Mouse (Mus musculus): ENCODE data around the gene Tcea3. TPM values are rescaled to one million over a fixed set of nuclear protein-coding genes. Genes with fewer than 3 reads are reported as not detected.

Gene Tcea3
- total and polyA plus RNA-seq, 2 experiments from 2014 or later, result 0.66 to 3.1 TPM

DNA sequence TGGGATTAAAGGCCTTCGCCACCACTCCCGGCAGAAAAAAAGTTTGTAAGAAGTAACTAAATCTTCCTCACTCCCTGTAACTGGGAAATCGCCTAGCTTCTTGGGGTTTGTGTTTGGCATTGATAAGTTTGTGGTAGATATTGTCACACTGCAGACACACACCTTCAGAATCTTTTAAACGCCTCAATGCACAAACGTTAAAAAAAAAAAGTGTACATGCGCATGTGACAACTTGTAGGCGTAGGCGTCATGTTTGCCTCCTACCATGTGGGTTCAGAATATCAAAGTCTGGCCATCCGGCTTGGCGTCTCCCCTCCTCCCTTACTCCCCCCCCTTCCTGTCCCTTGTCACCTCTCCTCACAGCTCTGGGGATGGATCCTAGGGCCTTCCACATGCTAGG, 9.2 kb downstream of the Tcea3 start:
- no peak overlapping the region for H3K27ac ChIP-seq (ENCODE audit: low read depth, low read length)
- H3K27me3 ChIP-seq (ENCODE audit: insufficient read depth, low read length), result no peaks in the 10 kb centered on the region
- no peaks in the 10 kb centered on the region for H3K4me1 ChIP-seq (ENCODE audit: insufficient read depth, low read length)
- DNase-seq (ENCODE audit: low spot score) (no peak), ATAC-seq (ENCODE audit: low FRiP score) (no peak)
- no peaks in the 10 kb centered on the region for H3K36me3 ChIP-seq (ENCODE audit: insufficient read depth, low read length)
- no peaks in the 10 kb centered on the region for H3K9me3 ChIP-seq (ENCODE audit: low read length)
- H3K4me3 ChIP-seq (ENCODE audit: low read depth, low read length), result no peak overlapping the region
- H3K4me2 ChIP-seq (ENCODE audit: low read depth, low read length, poor library complexity, severe bottlenecking), result no peak overlapping the region
- TF ChIP-seq CTCF (IDR thresholded peaks at IDR 0.05), result no peak
- no peak overlapping the region for H3K9ac ChIP-seq (replicated peaks; ENCODE audit: low read length, poor library complexity, severe bottlenecking)
- WGBS, result 83% methylated on average over 10 of the region's 10 CpGs

DNA sequence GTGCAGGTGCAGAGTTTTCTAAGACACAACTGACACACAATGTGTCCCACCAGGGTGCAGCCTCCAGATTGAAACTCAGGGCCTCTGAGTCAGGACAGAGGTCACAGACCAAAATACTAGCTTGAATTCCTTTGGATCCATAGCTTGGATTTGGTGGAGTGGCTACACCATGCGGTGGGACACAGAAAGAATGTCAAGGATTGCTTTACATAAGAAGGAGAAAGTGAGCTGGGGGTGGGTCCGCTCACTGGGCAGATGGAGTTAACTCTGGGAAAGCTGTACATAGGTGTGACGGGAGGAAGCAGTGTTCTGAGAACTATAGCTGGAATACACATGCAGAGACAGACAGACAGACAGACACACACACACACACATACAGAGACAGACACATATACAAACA, 12.4 kb downstream of the Tcea3 start:
- Histone ChIP-seq H3K36me3 (ENCODE audit: insufficient read depth, low read length) (no peaks in the 10 kb centered on the region), H3K9me3 (ENCODE audit: low read length) (no peaks in the 10 kb centered on the region), H3K27me3 (ENCODE audit: insufficient read depth, low read length) (no peaks in the 10 kb centered on the region), H3K27ac (ENCODE audit: low read depth, low read length) (no peak overlapping the region), H3K9ac (replicated peaks; ENCODE audit: low read length, poor library complexity, severe bottlenecking) (no peak overlapping the region), H3K4me2 (ENCODE audit: low read depth, low read length, poor library complexity, severe bottlenecking) (no peak overlapping the region), H3K4me1 (ENCODE audit: insufficient read depth, low read length) (no peaks in the 10 kb centered on the region), H3K4me3 (ENCODE audit: low read depth, low read length) (no peak overlapping the region)
- ATAC-seq (ENCODE audit: low FRiP score) (no peak), DNase-seq (ENCODE audit: low spot score) (no peak)
- 60% methylated on average over 3 of the region's 3 CpGs for WGBS
- no peak for TF ChIP-seq CTCF (IDR thresholded peaks at IDR 0.05)

DNA sequence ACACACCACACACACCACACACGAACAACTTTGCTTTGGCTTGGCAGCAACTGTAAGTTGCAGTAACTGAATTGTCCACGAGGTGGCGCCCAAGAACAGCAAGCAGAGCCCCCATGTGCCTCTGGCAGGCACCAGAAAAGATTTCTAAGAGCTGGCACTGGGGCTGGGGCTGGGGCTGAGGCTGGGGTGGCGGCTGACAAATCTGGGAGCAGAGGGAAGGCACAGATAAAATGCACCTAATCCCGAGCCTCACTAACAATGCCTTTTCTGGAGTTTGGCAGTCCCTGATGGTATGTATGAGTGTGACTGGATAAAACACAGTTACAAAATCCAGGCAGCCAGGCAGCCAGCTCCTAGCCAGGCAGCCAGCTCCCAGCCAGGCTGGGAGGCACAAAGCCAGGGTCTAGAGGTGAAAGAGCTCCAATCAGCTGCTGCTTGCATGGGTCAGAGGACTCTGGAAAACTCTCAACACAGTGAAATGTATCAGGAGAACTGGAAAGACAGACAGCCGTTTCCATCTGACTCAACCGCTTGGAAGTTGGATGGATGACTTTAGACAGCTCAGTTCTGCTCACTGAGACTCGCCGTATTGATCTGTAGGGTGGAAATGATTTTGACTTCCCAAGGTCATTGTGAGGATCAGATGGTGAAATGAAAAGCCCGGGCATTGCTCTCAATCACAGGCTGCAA, 13.1 kb downstream of the Tcea3 start:
- H3K9ac ChIP-seq (replicated peaks; ENCODE audit: low read length, poor library complexity, severe bottlenecking), result no peak overlapping the region
- no peak overlapping the region for H3K4me3 ChIP-seq (ENCODE audit: low read depth, low read length)
- 0 out of 2 replicates have a peak, but pooled peaks have one; percentile 23 for ATAC-seq (ENCODE audit: low FRiP score)
- H3K27me3 ChIP-seq (ENCODE audit: insufficient read depth, low read length), result no peaks in the 10 kb centered on the region
- peak; percentile 94 for TF ChIP-seq CTCF (IDR thresholded peaks at IDR 0.05)
- 42% methylated on average over 10 of the region's 10 CpGs for WGBS
- H3K4me1 ChIP-seq (ENCODE audit: insufficient read depth, low read length), result no peaks in the 10 kb centered on the region
- peak; percentile 83 for DNase-seq (ENCODE audit: low spot score)
- H3K27ac ChIP-seq (ENCODE audit: low read depth, low read length), result peak overlapping the region; percentile 19; the same call in 1 of the 2 replicates
- H3K4me2 ChIP-seq (ENCODE audit: low read depth, low read length, poor library complexity, severe bottlenecking), result no peak overlapping the region
- no peaks in the 10 kb centered on the region for H3K36me3 ChIP-seq (ENCODE audit: insufficient read depth, low read length)
- no peaks in the 10 kb centered on the region for H3K9me3 ChIP-seq (ENCODE audit: low read length)

DNA sequence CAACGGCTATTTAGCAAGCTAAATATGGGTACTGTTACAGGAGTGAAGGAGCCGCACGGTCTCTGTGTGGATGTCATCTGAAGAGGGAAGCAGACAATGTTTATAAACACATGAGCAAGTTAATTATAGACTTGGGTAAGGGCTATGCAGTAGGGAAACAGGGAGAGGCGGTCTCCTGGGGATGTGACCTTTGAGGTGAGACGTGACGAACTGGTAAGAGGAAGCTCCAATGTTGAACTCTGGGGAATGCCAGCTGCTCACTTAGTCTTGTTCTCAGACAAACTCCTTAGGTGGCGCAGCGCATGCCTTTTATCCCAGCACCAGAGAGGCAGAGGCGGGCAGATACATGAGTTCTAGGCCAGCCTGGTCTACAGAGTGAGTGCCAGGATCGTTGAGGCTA, 14.4 kb downstream of the Tcea3 start:
- no peak for TF ChIP-seq CTCF (IDR thresholded peaks at IDR 0.05)
- H3K9ac ChIP-seq (replicated peaks; ENCODE audit: low read length, poor library complexity, severe bottlenecking), result no peak overlapping the region
- no peak overlapping the region for H3K27ac ChIP-seq (ENCODE audit: low read depth, low read length)
- ATAC-seq (ENCODE audit: low FRiP score), result no peak
- H3K36me3 ChIP-seq (ENCODE audit: insufficient read depth, low read length), result no peaks in the 10 kb centered on the region
- H3K4me3 ChIP-seq (ENCODE audit: low read depth, low read length), result no peak overlapping the region
- no peak overlapping the region for H3K4me2 ChIP-seq (ENCODE audit: low read depth, low read length, poor library complexity, severe bottlenecking)
- no peaks in the 10 kb centered on the region for H3K4me1 ChIP-seq (ENCODE audit: insufficient read depth, low read length)
- H3K27me3 ChIP-seq (ENCODE audit: insufficient read depth, low read length), result no peaks in the 10 kb centered on the region
- no peaks in the 10 kb centered on the region for H3K9me3 ChIP-seq (ENCODE audit: low read length)
- no peak for DNase-seq (ENCODE audit: low spot score)
- 78% methylated on average over 10 of the region's 10 CpGs for WGBS

DNA sequence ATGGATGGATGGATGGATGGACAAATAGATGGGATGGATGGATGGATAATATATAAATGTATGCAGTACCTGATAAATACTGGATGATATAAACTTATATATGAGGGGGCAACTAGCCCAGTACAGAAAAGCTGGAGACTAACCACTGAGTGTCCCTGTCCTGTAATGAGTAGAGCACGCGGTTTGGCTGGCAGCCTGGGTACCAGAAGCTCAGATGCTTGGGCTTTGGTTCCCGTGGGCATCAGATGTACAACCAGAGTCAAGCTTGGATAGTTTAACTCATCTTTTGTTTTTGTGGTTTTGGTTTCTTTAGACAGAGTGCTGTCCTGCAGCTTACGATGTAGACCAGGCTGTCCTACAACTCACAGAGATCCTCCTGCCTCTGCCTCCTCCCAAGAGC, 16.0 kb downstream of the Tcea3 start:
- H3K4me2 ChIP-seq (ENCODE audit: low read depth, low read length, poor library complexity, severe bottlenecking), result no peak overlapping the region
- no peak overlapping the region for H3K9ac ChIP-seq (replicated peaks; ENCODE audit: low read length, poor library complexity, severe bottlenecking)
- H3K27me3 ChIP-seq (ENCODE audit: insufficient read depth, low read length), result no peaks in the 10 kb centered on the region
- no peak for TF ChIP-seq CTCF (IDR thresholded peaks at IDR 0.05)
- no peak overlapping the region for H3K4me3 ChIP-seq (ENCODE audit: low read depth, low read length)
- H3K27ac ChIP-seq (ENCODE audit: low read depth, low read length), result no peak overlapping the region
- no peaks in the 10 kb centered on the region for H3K9me3 ChIP-seq (ENCODE audit: low read length)
- DNase-seq (ENCODE audit: low spot score) (no peak), ATAC-seq (ENCODE audit: low FRiP score) (no peak)
- H3K36me3 ChIP-seq (ENCODE audit: insufficient read depth, low read length), result no peaks in the 10 kb centered on the region
- H3K4me1 ChIP-seq (ENCODE audit: insufficient read depth, low read length), result no peaks in the 10 kb centered on the region
- 93% methylated on average over 4 of the region's 4 CpGs for WGBS

DNA sequence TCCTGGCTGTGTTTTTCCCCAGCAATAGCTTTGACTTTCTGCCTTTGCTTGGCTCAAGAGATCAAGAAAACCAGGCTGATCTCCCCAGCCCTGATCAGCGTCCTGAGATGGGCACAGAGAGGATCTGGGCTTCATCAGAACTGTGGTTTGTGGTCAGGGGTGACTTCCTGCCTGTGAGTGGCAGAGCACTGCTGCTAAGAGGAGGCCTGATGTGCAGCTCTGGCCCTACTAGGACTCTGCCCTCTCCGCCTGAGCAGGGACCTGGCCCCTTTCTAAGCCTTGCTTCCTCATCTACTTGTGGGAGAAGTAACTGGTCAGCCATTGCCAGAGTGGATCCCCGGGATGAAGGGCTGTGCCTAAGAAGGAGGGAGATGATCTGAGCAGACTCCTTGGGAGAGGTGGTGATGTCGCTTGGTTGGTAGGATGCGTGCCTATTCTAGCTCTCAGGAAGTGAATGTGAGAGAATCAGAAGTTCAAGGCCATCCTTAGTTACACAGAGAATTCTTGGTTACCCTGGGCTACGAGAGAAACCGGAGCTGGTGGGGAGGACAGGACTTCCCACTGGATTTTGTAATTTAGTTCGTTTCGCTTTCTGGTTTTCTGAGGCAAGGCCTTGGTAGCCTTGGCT, 19.3 kb downstream of the Tcea3 start:
- H3K4me2 ChIP-seq (ENCODE audit: low read depth, low read length, poor library complexity, severe bottlenecking), result no peak overlapping the region
- no peaks in the 10 kb centered on the region for H3K4me1 ChIP-seq (ENCODE audit: insufficient read depth, low read length)
- H3K9me3 ChIP-seq (ENCODE audit: low read length), result no peaks in the 10 kb centered on the region
- ATAC-seq (ENCODE audit: low FRiP score), result no peak
- DNase-seq (ENCODE audit: low spot score), result no peak
- no peak overlapping the region for H3K27ac ChIP-seq (ENCODE audit: low read depth, low read length)
- no peak for TF ChIP-seq CTCF (IDR thresholded peaks at IDR 0.05)
- 85% methylated on average over 9 of the region's 9 CpGs for WGBS
- no peak overlapping the region for H3K4me3 ChIP-seq (ENCODE audit: low read depth, low read length)
- H3K27me3 ChIP-seq (ENCODE audit: insufficient read depth, low read length), result no peaks in the 10 kb centered on the region
- H3K36me3 ChIP-seq (ENCODE audit: insufficient read depth, low read length), result no peaks in the 10 kb centered on the region
- H3K9ac ChIP-seq (replicated peaks; ENCODE audit: low read length, poor library complexity, severe bottlenecking), result no peak overlapping the region

Measured in midbrain, postnatal 0 days (tissue).